Mouse (Mus musculus) kidney, embryonic 14.5 days (tissue): ENCODE measurements around the gene Cct5. TPM values are rescaled to one million over a fixed set of nuclear protein-coding genes. Genes with fewer than 3 reads are reported as not detected.

Source experiments
- ATAC-seq: fragments of 200-750 bp; cut with Nextera tagmentation; 2 replicates; pipeline ENCODE4 v1.8.0; 2017; ENCODE audit warnings: moderate number of reproducible peaks, mild to moderate bottlenecking, moderate TSS enrichment, moderate library complexity; ENCODE audit not compliant: low FRiP score, low TSS enrichment
- H3K27ac ChIP-seq: fragments of 300-500 bp; sonication (generic); 2 replicates; pipeline ENCODE4 v1.5.1; 2014; ENCODE audit warnings: low read depth, mild to moderate bottlenecking, low read length, moderate library complexity, mixed read lengths
- H3K27me3 ChIP-seq: fragments of 300-500 bp; sonication (generic); 2 replicates; pipeline ENCODE4 v1.6.1; 2014; ENCODE audit warnings: mild to moderate bottlenecking, low read length; ENCODE audit not compliant: control insufficient read depth, insufficient read depth
- H3K36me3 ChIP-seq: fragments of 300-500 bp; sonication (generic); 2 replicates; pipeline ENCODE4 v1.6.1; 2014; ENCODE audit warnings: low read length, mixed read lengths; ENCODE audit not compliant: control insufficient read depth, insufficient read depth
- H3K4me1 ChIP-seq: fragments of 300-500 bp; sonication (generic); 2 replicates; pipeline ENCODE4 v1.6.1; 2014; ENCODE audit warnings: low read length, mixed read lengths; ENCODE audit not compliant: control insufficient read depth, insufficient read depth
- H3K4me2 ChIP-seq: fragments of 300-500 bp; sonication (generic); replicated peaks from 2 replicates; pipeline ENCODE4 v1.6.1; 2014; ENCODE audit warnings: low read depth, mild to moderate bottlenecking, low read length
- H3K4me3 ChIP-seq: fragments of 300-500 bp; sonication (generic); 2 replicates; pipeline ENCODE4 v1.5.1; 2014; ENCODE audit warnings: mild to moderate bottlenecking, low read length
- H3K9ac ChIP-seq: fragments of 300-500 bp; sonication (generic); 2 replicates; pipeline ENCODE4 v1.6.1; 2014; ENCODE audit warnings: low read depth, mild to moderate bottlenecking, low read length, moderate library complexity
- H3K9me3 ChIP-seq: fragments of 300-500 bp; sonication (generic); 2 replicates; pipeline ENCODE4 v1.6.1; 2016; ENCODE audit warnings: low read length; ENCODE audit not compliant: control insufficient read depth
- WGBS: fragments of 180-500 bp; shearing (Covaris S2); extraction: QIAGEN DNeasy Blood & Tissue Kit; methylation state at CpG from one replicate; pipeline ENCODE4 v1.1.7; 2014; 5-methylcytosine and 5-hydroxymethylcytosine counted together
- polyA plus RNA-seq: library from polyadenylated mRNA; unstranded; fragments of >200 nt; fragmentation: Nextera tagmentation; extraction: Ambion mirVana; gene quantifications from 2 replicates; pipeline ENCODE4 v1.2.1, GENCODE M21; 2014

Gene Cct5
- polyA plus RNA-seq, 1 experiment from 2014 or later, result 654 TPM

GRCm38 (mm10) chr15:31611027-31611426, 9.4 kb upstream of the Cct5 start:
- Histone ChIP-seq H3K4me2 (no peak overlapping the region), H3K27ac (no peak overlapping the region), H3K27me3 (no peaks in the 10 kb centered on the region), H3K4me1 (0 out of 2 replicates have a peak, but pooled peaks cover 3% of the 10 kb centered on the region), H3K9me3 (no peaks in the 10 kb centered on the region), H3K36me3 (0 out of 2 replicates have a peak, but pooled peaks cover 5% of the 10 kb centered on the region), H3K4me3 (no peak overlapping the region), H3K9ac (no peak overlapping the region)
- no peak for ATAC-seq
- WGBS, result 47% methylated on average over 3 of the region's 3 CpGs

- no peaks in the 10 kb centered on the region for H3K9me3 ChIP-seq
- ATAC-seq, result no peak
- H3K36me3 ChIP-seq, result 0 out of 2 replicates have a peak, but pooled peaks cover 4% of the 10 kb centered on the region
- H3K4me2 ChIP-seq, result no peak overlapping the region
- no peak overlapping the region for H3K27ac ChIP-seq
- no peaks in the 10 kb centered on the region for H3K27me3 ChIP-seq
- H3K4me1 ChIP-seq, result 0 out of 2 replicates have a peak, but pooled peaks cover 3% of the 10 kb centered on the region
- 64% methylated on average over 6 of the region's 6 CpGs for WGBS
- no peak overlapping the region for H3K9ac ChIP-seq
- H3K4me3 ChIP-seq, result no peak overlapping the region
Measured at GRCm38 (mm10) chr15:31606821-31607220, 5.2 kb upstream of the Cct5 start.

- Histone ChIP-seq H3K27me3 (no peaks in the 10 kb centered on the region), H3K4me1 (peaks cover 20% of the 10 kb centered on the region), H3K4me3 (peak overlapping the region; percentile 67; the same call in 1 of the 2 replicates), H3K9ac (no peak overlapping the region), H3K36me3 (peaks cover 2% of the 10 kb centered on the region; the same call in 1 of the 2 replicates), H3K9me3 (no peaks in the 10 kb centered on the region), H3K27ac (no peak overlapping the region), H3K4me2 (peak overlapping the region; percentile 47)
- 82% methylated on average over 13 of the region's 13 CpGs for WGBS
- ATAC-seq, result no peak
Measured at GRCm38 (mm10) chr15:31603113-31603512, 1.5 kb upstream of the Cct5 start.

- 5% methylated on average over 15 of the region's 15 CpGs for WGBS
- peak overlapping the region; percentile 47 for H3K4me2 ChIP-seq
- H3K36me3 ChIP-seq, result peaks cover 8% of the 10 kb centered on the region; the same call in 1 of the 2 replicates
- no peaks in the 10 kb centered on the region for H3K9me3 ChIP-seq
- peaks cover 18% of the 10 kb centered on the region for H3K4me1 ChIP-seq
- no peaks in the 10 kb centered on the region for H3K27me3 ChIP-seq
- peak overlapping the region; percentile 82 for H3K9ac ChIP-seq
- H3K27ac ChIP-seq, result peak overlapping the region; percentile 82; the same call in 1 of the 2 replicates
- peak overlapping the region; percentile 67 for H3K4me3 ChIP-seq
- peak; percentile 61 for ATAC-seq
Measured at GRCm38 (mm10) chr15:31602426-31602825, 822 bp upstream of the Cct5 start.

- under 1% methylated on average over 32 of the region's 33 CpGs for WGBS
- H3K9ac ChIP-seq, result peak overlapping the region; percentile 82
- no peaks in the 10 kb centered on the region for H3K27me3 ChIP-seq
- H3K27ac ChIP-seq, result peak overlapping the region; percentile 62
- peak overlapping the region; percentile 84 for H3K4me2 ChIP-seq
- peak; percentile 71 for ATAC-seq
- H3K36me3 ChIP-seq, result peaks cover 19% of the 10 kb centered on the region; the same call in 1 of the 2 replicates
- no peaks in the 10 kb centered on the region for H3K9me3 ChIP-seq
- H3K4me3 ChIP-seq, result peak overlapping the region; percentile 67
- peaks cover 17% of the 10 kb centered on the region for H3K4me1 ChIP-seq
Measured at GRCm38 (mm10) chr15:31601279-31601645, 342 bp downstream of the Cct5 start.

- H3K27ac ChIP-seq, result no peak overlapping the region
- no peaks in the 10 kb centered on the region for H3K9me3 ChIP-seq
- ATAC-seq, result no peak
- peak overlapping the region; percentile 67; the same call in 1 of the 2 replicates for H3K4me3 ChIP-seq
- no peak overlapping the region; the same call in 1 of the 2 replicates for H3K9ac ChIP-seq
- H3K4me2 ChIP-seq, result peak overlapping the region; percentile 84
- H3K4me1 ChIP-seq, result peaks cover 17% of the 10 kb centered on the region
- H3K36me3 ChIP-seq, result peaks cover 33% of the 10 kb centered on the region
- WGBS, result 66% methylated on average over 4 of the region's 4 CpGs
- H3K27me3 ChIP-seq, result no peaks in the 10 kb centered on the region
Measured at GRCm38 (mm10) chr15:31599834-31600233, 1.8 kb downstream of the Cct5 start.

GRCm38 (mm10) chr15:31595651-31596050, 6.0 kb downstream of the Cct5 start:
- Histone ChIP-seq H3K36me3 (peaks cover 75% of the 10 kb centered on the region), H3K4me3 (no peak overlapping the region), H3K27ac (no peak overlapping the region), H3K4me2 (no peak overlapping the region), H3K9ac (no peak overlapping the region), H3K9me3 (no peaks in the 10 kb centered on the region), H3K4me1 (peaks cover 15% of the 10 kb centered on the region), H3K27me3 (no peaks in the 10 kb centered on the region)
- ATAC-seq, result peak; percentile 73
- 58% methylated on average over 7 of the region's 7 CpGs for WGBS

GRCm38 (mm10) chr15:31594260-31594659, 7.3 kb downstream of the Cct5 start:
- H3K4me1 ChIP-seq, result peaks cover 2% of the 10 kb centered on the region
- H3K27me3 ChIP-seq, result no peaks in the 10 kb centered on the region
- H3K4me3 ChIP-seq, result no peak overlapping the region
- H3K36me3 ChIP-seq, result peaks cover 88% of the 10 kb centered on the region
- H3K4me2 ChIP-seq, result no peak overlapping the region
- no peak overlapping the region for H3K27ac ChIP-seq
- no peaks in the 10 kb centered on the region for H3K9me3 ChIP-seq
- WGBS, result 90% methylated on average over 14 of the region's 14 CpGs
- ATAC-seq, result no peak
- H3K9ac ChIP-seq, result no peak overlapping the region

GRCm38 (mm10) chr15:31592531-31592930, 9.1 kb downstream of the Cct5 start:
- no peaks in the 10 kb centered on the region for H3K27me3 ChIP-seq
- no peak overlapping the region for H3K27ac ChIP-seq
- WGBS, result 93% methylated on average over 8 of the region's 8 CpGs
- no peak overlapping the region for H3K4me3 ChIP-seq
- no peaks in the 10 kb centered on the region for H3K4me1 ChIP-seq
- ATAC-seq, result no peak
- no peaks in the 10 kb centered on the region for H3K9me3 ChIP-seq
- no peak overlapping the region for H3K9ac ChIP-seq
- no peak overlapping the region for H3K4me2 ChIP-seq
- peaks cover 81% of the 10 kb centered on the region for H3K36me3 ChIP-seq
